Mouse (Mus musculus): ENCODE results near the gene Timeless.
A peak's percentile ranks its signal among the peaks of the same experiment; 100 is the strongest.
"Not testable (repeated sequence)": the region's sequence is repeated elsewhere in the genome, so short reads cannot be mapped to it uniquely, and the experiment has no call there.

Gene Timeless

DNA sequence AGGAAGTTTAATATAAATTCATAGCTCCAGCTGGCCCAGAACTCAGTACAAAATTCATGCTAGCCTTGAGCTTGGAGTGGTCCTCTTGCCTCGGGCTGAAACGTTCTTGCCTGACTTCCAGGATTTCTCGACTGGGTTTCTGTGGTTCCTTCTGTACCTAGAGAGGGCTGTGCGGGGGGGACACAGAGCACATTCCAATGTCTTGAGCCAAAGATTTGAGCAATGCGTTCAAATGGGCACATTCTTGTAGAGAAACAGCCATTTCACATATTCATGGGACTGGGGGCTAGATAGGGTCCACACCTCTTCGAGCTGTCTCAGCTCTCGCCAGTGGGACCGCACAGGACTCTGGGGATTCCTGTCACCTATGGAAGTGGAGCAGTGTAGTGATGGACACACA is 24.1 kb downstream of the Timeless start:
- no peak for DNase-seq (ENCODE audit: low read depth)

DNA sequence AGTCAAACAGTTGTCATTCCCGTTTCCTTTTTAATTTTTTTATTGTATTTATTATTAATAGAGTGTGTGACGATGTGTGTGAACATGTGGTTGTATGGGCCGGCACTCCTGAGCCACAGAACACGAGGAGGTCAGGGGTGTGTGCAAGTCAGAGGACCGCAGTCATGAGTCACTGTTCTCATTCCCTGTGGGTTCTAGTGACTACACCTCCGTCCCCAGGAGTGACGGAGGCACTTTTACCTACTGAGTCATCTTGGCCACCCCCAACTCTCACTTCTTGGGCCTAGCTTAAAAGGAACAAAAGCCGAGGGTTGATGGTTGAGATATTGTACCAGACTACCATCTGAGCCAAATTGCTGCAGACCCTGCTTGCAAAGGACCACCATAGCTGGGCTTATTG is 24.5 kb downstream of the Timeless start:
- no peak for DNase-seq (ENCODE audit: low read depth)

DNA sequence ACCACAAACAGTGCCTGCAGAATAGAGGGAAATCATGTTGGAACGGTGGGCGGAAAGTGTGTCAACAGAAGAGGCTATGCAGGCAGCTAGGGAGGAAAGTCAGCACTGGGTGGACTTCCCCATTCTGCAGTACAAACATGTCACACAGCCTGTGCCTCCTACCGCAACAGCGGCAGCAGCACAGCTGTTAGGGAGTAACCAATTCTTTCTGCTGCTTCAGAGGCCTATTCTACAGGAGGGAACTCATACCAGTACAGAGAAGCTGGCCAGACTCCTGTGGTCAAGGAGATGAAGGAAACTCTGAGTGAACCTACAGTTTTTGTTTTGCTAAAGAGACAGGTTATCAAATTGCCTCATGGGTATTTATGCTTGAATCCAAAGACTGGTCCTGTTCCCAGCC is 27.1 kb downstream of the Timeless start:
- DNase-seq (ENCODE audit: low read depth), result no peak

DNA sequence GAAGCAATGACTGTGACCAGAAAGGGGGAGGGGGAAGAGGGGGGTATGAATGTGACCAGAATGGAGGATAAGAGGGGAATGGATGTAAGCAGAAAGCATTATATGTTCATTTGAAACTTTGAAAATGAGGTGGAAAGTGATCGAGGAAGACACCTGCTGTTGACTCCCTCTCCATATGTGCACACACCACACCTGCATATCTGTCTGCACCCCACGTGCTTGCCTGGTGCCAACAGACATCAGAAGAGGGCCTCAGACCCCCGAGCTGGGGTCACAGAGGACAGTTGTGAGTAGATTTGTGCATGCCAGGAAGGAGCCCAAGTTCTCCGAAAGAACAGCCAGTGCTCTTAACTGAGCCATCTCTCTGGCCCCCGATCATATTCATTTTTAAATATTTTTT is 28.1 kb downstream of the Timeless start:
- DNase-seq (ENCODE audit: low read depth), result no peak

GRCm38 (mm10) chr10:128260376-128260775 is 28.5 kb downstream of the Timeless start:
- not testable (repeated sequence) for DNase-seq (ENCODE audit: low read depth)

GRCm38 (mm10) chr10:128262300-128262699 is 30.4 kb downstream of the Timeless start:
- no peak for DNase-seq (ENCODE audit: low read depth)

DNA sequence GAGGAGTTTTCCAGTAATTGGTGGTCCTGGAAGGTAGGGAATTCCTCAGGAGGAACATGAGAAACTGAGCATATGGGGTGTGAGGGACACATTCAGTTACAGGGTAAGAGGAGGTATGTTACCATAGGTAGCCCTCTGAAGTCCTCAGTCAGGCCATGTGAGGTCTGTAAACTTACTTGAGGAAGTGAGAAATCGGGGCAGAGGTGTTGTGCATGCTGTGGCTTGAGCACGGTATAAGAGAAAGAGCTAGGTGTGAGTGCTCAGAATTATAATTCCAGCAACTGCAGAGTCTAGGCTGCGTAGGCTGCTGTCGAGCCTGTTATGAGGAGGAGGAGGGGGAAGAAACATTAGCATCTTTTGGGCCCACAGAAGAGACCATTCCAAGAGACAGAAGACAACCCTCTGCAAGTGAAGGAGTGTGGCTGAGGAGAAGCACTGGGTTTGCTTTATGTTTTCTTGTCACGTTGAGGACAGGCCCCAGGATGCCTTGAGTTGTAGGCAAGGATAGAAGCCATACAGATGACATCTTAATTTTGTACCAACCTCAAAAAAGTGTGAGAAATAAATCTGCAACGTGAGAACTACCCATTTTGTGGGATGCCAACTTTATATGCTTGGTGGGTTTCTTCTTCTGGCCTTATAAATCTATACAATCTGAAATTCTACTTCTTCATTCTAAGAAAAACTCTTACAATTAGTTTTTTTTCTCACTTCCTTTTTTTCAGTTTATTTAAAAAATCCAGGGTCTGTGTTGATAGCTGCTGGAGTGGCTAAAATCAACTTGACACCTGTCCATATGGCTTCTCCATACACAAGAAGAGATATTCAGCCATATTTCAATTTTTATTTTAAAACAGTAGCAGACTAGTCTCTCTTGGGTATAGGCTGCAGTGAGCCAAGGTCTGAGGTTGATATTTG is 31.8 kb downstream of the Timeless start:
- no peak for DNase-seq (ENCODE audit: low read depth)

DNA sequence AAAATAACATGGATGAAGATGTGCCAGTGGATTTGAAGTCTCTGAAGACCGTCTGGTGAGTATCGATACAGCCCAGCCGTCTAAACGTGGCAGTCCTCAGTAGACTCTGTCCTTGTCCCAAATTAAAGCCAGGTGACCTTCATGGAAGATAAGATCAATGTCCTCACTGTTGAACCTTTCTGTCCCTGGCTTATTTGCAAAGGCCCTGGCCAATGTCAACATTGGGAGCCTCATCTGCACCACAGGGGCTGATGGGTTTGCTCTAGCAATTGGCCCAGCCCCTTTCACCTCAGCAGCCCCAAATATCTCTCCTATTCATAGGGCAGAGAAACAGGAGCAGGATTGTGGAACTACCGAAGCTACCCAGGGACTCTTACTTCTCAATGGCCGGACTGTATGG is 36.5 kb downstream of the Timeless start, which contains the start of gene Apof:
Gene Apof, plus strand, starts transcription at position 301 of the 400 bp plus-strand sequence.
- no peak for DNase-seq (ENCODE audit: low read depth)

DNA sequence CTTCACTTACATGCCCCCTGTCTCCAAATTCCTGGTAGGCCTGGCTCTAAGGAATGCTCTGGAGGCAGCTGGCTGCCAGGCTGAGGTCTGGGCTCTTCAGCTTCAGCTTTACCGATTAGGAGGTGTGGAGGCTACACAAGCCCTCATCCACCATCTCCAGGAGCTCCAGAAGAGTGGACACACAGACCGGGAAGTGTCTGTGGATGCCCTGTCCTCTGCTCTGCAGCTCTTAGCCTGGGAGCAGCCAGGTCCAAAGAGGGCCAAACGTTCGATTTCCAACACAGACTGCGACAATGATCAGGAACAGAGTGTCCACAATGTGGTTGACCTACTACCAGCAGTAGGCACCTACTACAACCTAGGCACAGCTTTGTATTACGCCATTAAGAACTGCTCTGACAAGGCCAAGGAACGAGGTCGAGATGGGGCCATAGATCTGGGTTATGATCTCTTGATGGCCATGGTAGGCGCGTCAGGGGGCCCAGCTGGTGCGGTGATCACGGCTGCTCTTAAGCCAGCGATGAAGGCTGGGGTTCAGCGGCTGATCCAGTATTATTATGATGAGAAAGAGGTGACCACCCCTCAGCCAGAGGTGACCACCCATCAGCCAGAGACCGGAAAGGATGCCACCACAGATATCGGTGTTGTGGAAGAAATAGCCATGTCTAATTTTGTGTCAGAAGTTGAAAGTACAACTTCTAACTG is 37.5 kb downstream of the Timeless start:
- DNase-seq (ENCODE audit: low read depth), result no peak

- DNase-seq (ENCODE audit: low read depth), result peak; percentile 98
Measured at GRCm38 (mm10) chr10:128270287-128270841, 38.5 kb downstream of the Timeless start, which contains the start of gene Stat2. Gene Stat2 (plus strand): TSS chr10:128270559.

DNA sequence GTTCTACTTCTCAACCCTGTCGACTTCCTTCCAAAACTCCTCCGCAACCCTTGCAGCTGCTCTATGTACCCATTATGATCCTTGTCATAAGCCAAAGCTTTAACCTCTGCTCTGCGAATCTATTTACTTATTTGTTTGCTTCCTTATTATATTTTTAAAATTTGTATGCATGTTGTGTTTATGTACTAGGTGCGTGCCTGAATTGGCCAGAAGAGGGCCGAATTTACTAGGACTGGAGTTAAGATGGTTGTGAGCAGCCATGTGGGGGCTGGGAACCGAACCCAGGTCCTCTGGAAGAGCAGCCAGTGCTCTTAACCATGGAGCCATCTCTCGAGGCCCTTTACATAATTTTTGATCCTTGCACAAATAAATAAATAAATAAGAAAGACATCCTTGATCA is 39.0 kb downstream of the Timeless start:
- peak; percentile 64 for DNase-seq (ENCODE audit: low read depth)

DNA sequence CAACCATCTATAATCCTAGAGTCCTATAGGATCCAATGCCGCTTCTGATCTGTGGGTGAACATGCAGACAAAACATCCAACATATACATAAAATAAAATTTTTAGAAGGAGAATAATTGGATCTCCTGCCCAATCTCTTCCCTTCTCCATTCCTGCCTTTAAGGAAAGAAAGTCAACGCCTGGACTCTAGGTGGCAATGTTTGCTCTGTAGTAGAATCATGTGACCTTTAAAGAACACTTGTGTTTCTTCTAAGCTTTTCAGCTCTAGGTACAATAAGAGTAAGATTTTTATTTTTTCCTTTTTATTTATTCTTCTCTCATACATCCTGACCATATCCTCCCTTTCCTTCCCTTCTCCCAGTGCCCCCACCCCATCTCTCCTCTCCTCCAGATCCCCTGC is 40.0 kb downstream of the Timeless start:
- DNase-seq (ENCODE audit: low read depth), result peak; percentile 43

DNA sequence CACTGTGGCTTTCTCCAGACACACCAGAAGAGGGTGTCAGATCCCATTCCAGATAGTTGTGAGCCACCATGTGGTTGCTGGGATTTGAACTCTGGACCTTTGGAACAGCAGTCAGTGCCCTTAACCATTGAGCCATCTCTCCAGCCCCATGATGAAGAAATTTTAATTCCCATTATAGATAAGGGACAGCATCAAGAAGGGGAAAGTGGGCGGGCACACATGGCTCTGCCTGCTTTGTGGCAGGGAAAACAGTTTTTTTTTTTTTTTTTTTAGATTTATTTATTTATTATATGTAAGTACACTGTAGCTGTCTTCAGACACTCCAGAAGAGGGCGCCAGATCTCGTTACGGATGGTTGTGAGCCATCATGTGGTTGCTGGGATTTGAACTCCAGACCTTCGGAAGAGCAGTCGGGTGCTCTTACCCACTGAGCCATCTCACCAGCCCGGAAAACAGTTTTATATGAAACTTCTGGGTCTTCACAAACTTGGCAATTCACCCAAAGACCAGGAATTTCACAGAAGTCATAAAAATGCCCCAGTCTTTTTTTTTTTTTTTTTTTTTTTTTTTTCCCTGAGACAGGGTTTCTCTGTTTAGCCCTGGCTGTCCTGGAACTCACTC is 41.1 kb downstream of the Timeless start:
- DNase-seq (ENCODE audit: low read depth), result peak; percentile 28

- DNase-seq (ENCODE audit: low read depth), result not testable (repeated sequence)
Measured at GRCm38 (mm10) chr10:128275374-128275773, 43.5 kb downstream of the Timeless start.

DNA sequence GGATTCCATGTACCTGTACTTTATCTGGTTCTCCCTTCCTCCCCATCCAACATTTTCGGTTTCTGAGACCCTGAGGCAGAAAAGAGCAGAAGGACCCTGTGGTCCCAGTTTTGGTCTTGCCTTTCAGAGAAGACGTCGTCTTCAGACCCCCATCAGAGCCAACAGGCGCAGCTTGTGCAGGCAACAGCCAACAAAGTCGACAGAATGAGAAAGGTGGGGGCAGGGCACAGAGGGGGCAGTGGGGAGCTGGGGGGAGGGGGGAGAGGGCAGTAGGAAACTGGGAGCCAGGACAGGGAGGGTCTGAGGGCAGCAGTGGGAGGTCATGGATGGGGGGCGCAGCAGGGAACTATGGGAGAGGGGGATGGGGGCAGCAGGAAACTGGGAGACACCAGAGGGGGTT is 46.3 kb downstream of the Timeless start:
- no peak for DNase-seq (ENCODE audit: low read depth)

DNA sequence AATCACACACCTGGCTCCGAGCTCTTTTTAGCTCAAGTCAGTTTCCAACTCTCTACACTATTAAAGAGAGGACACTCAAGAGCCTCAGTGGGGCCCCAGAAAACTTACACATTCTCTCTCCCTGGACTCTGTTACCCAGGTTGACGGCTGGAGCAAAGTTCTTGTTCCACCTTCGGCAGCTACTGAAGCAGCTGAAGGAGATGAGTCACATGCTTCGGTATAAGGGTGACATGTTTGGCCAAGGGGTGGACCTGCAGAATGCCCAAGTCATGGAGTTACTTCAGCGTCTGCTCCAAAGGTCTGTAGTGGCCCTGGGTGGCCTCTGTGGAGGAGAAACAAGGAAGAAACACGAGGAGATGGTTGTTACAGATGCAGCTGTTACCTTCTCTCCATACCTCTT is 49.1 kb downstream of the Timeless start:
- no peak for DNase-seq (ENCODE audit: low read depth)

GRCm38 (mm10) chr10:128281682-128282081 is 49.8 kb downstream of the Timeless start:
- DNase-seq (ENCODE audit: low read depth), result no peak

GRCm38 (mm10) chr10:128282886-128283450 is 51.1 kb downstream of the Timeless start:
- no peak for DNase-seq (ENCODE audit: low read depth)

GRCm38 (mm10) chr10:128283604-128284579 is 52.0 kb downstream of the Timeless start:
- DNase-seq (ENCODE audit: low read depth), result peak; percentile 88

GRCm38 (mm10) chr10:128290594-128290993 is 58.7 kb downstream of the Timeless start:
- not testable (repeated sequence) for DNase-seq (ENCODE audit: low read depth)
